Mouse (Mus musculus) brain, embryonic 14.5 days (tissue): ENCODE results near the gene Fgb. TPM values are rescaled to one million over a fixed set of nuclear protein-coding genes. Genes with fewer than 3 reads are reported as not detected.
A peak's percentile ranks its signal among the peaks of the same experiment; 100 is the strongest.

ENCODE experiments used
- DNase-seq: peaks from one replicate; pipeline ENCODE4 v3.0.0-alpha.2; 2011; ENCODE audit warnings: low read depth
- CTCF ChIP-seq: fragments of 200-500 bp; IDR thresholded peaks from 2 replicates; pipeline ENCODE4 v1.5.1; 2012; ENCODE audit warnings: inconsistent platforms, mild to moderate bottlenecking, moderate library complexity, borderline replicate concordance; ENCODE audit not compliant: insufficient read depth, insufficient read length; ENCODE audit errors: extremely low read depth
- POLR2A ChIP-seq: fragments of 200-500 bp; IDR thresholded peaks from 2 replicates; pipeline ENCODE4 v1.6.1; 2012; ENCODE audit warnings: mild to moderate bottlenecking, inconsistent platforms, borderline replicate concordance; ENCODE audit not compliant: poor library complexity, insufficient read depth, insufficient read length, severe bottlenecking; ENCODE audit errors: extremely low read depth
- polyA plus RNA-seq: library from polyadenylated mRNA; depleted of rRNA; stranded (reverse); fragments of >200 nt; gene quantifications from 2 replicates; pipeline ENCODE4 v1.2.3, GENCODE M21; 2012; rRNA removed

The Fgb gene
- polyA plus RNA-seq, 1 experiment: 0.08 TPM

- no peak for TF ChIP-seq POLR2A
- peak; percentile 55 for TF ChIP-seq CTCF
Observed at GRCm38 (mm10) chr3:82998772-82999463, 50.7 kb downstream of the Fgb start.

GRCm38 (mm10) chr3:82996656-82997055 lies 53.0 kb downstream of the Fgb start:
- no peak for DNase-seq
- TF ChIP-seq POLR2A: no peak
- TF ChIP-seq CTCF: no peak

More at GRCm38 (mm10) chr3:82998772-82999463, 50.7 kb downstream of the Fgb start:
- peak; percentile 93 for DNase-seq

- DNase-seq: peak; percentile 62
- TF ChIP-seq CTCF: peak; percentile 83
- no peak for TF ChIP-seq POLR2A
Observed at GRCm38 (mm10) chr3:82995368-82995767, 54.3 kb downstream of the Fgb start.

- TF ChIP-seq CTCF: no peak
- no peak for TF ChIP-seq POLR2A
- DNase-seq: no peak
Observed at GRCm38 (mm10) chr3:82992956-82993355, 56.7 kb downstream of the Fgb start.

GRCm38 (mm10) chr3:82991963-82992362 lies 57.7 kb downstream of the Fgb start:
- no peak for TF ChIP-seq CTCF
- no peak for TF ChIP-seq POLR2A
- no peak for DNase-seq

Other genes starting within 250 kb of the Fgb start
- 0.58 and 0.63 TPM in 2 replicates for gene Rbm46, start 173.4 kb downstream of the Fgb start, polyA plus RNA-seq
- gene Lrat, start 145.9 kb downstream of the Fgb start, polyA plus RNA-seq: 0.05 and 0.14 TPM in 2 replicates
- gene Fgg, start 42.1 kb downstream of the Fgb start, polyA plus RNA-seq: 0.08 and 0.16 TPM in 2 replicates
- gene Fga, start 23.8 kb downstream of the Fgb start, polyA plus RNA-seq: 0.09 and 0.10 TPM in 2 replicates
- 87.6 and 101 TPM in 2 replicates for gene Plrg1, start 5.7 kb upstream of the Fgb start, polyA plus RNA-seq
- gene Dchs2, start 78.1 kb upstream of the Fgb start, polyA plus RNA-seq: 0.69 and 1.8 TPM in 2 replicates